Mouse (Mus musculus) lung, postnatal 0 days (tissue): ENCODE data around the gene Pck2.

Source experiments
- CTCF ChIP-seq: IDR thresholded peaks from 2 replicates; pipeline ENCODE4 v1.5.1; 2016; ENCODE audit warnings: antibody characterized with exemption, mild to moderate bottlenecking
- EP300 ChIP-seq: IDR thresholded peaks from 2 replicates; pipeline ENCODE4 v1.6.1; 2016; ENCODE audit warnings: antibody characterized with exemption, mild to moderate bottlenecking, control low read depth

- TF ChIP-seq CTCF (no peak), EP300 (no peak)
Measured at GRCm38 (mm10) chr14:55509540-55509939, 30.5 kb upstream of the Pck2 start.
